Mouse (Mus musculus) heart, adult 11 months (tissue): ENCODE measurements around the gene Zfp335.
"Not testable (repeated sequence)": the region's sequence is repeated elsewhere in the genome, so short reads cannot be mapped to it uniquely, and the experiment has no call there.

Source experiments
- DNase-seq: peaks from one replicate; pipeline ENCODE4 v3.0.0; 2022

The Zfp335 gene

DNA sequence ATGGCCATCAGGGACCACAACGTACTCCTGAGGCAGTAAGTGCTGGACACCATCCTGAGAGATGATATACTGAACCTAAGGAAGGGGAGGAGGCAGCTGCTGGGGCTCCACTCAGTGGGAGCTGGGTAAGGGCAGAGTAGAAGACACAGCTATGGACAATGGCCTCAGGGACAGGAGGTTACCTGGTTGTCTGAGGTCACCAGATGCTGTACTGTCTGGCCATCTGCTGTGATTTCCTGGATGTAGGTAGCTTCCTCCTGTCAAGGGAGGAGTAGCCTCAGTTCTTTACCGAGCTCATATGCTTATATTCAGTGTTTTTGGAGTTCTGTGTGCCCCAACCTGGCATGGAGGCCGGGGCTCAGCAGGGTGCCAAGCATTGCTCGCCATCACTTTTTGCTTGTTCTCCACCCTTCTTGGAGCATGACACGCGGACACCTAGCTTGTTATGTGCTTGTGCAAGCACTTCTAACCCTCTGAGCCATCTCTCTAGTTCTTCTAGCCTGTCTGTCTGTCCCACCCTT, 18.8 kb downstream of the Zfp335 start:
- no peak for DNase-seq

DNA sequence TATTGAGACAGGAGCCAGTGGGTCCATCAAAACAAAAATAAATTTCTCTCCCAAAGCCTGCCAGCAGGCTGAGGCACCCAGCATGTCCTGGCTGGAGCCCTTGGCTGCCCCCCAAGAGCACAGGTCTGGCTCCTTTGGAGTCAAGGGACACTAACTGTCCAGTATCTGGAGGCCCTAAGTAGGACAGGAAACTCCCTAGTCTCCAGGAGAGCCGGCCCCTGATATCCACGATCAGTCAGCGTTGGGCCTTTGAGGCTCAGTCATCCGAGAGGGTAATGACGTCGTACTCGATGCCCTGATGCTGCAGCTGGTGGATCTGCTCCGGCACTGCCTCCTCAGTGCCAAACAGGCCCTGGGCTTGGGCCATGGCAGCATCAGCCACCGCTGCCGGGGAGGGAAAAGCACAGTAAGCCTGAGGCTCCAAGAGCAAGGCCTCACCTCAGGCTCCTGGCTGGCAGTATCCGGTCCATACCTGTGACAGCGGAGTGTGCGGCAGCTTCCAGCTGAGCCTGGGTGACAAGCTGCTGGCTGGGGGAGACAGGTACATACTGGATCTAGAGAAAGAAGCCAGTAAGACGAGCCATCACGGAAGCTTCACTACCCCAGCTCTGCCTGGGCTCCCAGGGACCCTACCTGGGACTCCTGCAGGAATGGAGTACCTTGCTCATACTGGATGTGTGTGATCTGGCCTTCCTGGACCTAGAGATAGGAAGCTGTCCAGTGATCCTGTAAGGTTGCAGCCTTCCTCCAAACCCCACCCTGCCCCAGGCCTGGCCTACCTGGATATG, 19.5 kb downstream of the Zfp335 start:
- peak; percentile 96 for DNase-seq

DNA sequence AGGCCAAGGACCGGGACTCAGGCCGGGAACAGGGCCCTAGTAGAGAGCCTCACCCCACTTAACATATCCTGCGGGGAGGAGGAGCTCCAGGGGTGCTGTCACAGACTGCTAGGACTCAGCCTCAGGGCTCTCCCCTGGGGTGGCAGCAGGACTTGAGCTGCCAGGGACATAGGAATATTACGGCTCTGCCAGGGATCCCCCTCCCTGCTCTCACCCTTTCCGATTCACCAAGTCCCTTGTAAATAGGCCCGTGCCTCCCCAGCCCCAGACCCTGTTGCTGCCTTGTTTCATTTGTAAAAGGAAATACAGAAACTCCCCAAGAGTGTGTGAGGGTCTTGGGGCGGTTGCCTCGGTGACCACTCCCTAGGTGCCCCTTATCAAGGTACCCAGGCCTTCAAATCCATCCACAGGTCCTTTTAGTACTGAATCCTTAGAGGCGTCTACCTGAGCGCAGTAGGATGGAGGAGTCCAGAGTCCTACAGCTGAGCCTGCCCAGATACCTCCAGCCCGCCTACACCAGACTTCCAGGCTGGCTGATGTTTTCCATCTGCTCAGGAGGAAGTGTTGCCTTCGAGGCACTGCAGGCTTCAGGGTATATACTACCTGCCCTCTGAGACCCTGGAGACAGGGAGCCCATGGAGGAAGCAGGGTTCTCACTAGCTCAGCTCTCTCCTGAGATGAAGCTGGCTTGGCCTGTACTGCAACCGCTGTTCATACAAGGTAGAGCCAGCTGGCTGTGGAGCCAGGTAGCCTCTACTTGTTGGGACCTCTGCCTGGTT, 20.3 kb downstream of the Zfp335 start:
- peak; percentile 92 for DNase-seq

DNA sequence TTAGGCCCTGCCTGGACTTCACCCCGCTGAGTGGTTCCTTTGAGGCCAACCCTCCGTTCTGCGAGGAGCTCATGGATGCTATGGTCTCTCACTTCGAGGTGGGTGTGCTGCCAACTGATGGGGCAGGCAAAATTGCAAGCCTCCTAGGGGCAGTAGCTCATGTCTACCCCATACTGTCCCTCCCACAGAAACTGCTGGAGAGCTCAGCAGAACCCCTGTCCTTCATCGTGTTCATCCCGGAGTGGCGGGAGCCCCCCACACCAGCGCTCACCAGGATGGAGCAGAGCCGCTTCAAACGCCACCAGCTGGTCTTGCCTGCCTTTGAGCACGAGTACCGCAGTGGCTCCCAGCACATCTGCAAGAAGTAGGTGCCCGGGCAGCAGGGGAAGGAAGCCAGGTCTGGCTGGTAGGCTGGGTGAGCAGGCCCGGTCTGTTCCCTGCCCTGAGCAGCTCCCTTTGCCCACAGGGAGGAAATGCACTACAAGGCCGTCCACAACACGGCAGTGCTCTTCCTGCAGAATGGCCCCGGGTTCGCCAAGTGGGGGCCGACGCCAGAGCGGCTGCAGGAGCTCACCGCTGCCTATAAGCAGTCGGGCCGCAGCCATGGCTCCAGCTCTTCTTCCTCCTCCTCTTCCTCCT, 21.0 kb downstream of the Zfp335 start:
- peak; percentile 93 for DNase-seq

GRCm38 (mm10) chr2:164889960-164890359, 21.6 kb downstream of the Zfp335 start:
- DNase-seq: no peak

DNA sequence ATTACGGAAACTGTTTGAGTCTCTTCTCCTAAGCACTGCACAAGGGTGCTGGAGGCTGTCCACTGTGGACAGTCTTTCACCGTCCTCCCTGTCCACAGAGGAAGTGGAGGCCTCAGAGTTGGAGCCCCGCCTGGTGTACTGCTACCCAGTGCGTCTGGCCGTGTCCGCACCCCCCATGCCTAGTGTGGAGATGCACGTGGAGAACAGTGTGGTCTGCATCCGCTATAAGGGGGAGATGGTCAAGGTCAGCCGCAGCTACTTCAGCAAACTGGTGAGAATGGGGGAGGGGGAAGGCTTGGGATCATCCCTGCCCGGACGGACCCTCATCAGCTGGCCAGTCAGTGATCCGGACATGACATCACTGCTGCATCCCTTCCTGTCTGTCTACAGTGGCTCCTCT, 22.6 kb downstream of the Zfp335 start:
- DNase-seq: peak; percentile 93

- DNase-seq: no peak
These were observed 24.9 kb downstream of the Zfp335 start for GRCm38 (mm10) chr2:164886617-164887016.

DNA sequence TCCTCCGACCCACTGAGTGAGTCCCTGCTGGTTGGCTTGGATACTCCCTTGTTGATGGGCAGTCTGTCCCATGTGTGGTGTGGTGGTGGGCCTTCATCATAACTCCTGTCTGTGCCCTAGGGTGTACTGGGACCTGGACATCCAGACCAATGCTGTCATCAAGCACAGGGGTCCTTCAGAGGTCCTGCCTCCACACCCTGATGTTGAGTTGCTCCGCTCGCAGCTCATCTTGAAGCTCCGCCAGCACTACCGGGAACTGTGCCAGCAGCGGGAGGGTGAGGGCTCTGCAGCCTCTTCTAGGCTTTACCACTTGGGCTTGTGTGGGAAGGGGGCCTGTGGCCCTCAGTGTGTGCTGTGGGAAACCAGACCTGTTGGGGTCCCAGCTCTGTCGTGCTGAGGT, 25.8 kb downstream of the Zfp335 start:
- DNase-seq: peak; percentile 95

DNA sequence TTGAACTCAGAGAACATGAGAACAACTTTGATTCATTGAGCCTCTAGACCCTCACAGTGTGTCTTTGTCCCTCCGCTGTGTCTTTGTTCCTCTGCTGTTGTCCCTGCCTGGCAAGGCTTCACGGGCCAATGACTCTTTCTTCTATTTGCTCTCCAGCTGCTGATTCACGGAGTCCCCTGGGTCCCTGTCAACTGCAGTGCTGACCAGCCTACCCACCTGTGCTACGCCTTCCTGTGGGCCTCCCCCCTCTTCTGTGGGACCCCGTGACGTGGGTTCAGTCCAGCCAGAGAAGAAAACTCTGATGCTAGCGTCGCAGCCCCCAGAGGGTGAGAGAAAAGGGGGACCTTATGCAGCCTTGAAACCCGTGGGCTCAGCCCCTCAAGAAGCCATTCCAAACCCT, 28.9 kb downstream of the Zfp335 start:
- no peak for DNase-seq

DNA sequence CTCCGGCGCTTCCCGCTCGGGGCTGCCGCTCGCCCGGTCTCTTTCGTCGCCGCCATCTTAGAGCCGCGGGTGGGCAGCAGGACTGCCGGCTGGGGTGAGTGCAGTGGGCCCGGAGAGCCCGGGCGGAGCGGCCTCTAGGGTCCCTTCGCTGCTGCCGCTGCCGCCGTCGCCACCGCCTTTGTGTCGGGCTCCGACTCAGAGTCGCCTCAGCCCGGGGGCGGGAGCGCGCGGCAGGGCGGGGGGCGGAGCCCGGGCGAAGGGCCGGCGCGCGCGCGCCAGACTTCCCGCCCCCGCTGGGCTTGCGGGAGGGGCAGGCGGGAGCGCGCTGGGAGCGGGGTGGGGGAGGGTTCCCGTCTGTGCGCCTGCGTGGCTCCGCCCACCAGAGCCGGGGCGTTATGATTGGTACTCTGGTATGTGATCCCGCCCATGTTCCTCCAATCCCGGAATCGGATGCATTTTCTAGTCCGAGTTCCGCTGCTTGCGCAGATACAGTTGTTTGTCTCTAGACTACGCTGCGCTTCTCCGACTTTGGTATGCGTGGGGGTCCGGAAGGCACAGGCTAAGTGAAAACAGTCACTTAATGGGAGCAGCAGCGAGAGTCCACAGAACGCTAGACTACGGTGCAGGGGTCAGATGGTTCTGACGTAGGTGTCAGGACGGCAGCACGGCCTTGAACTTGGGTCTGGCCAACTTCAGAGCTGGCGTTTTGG, 31.8 kb downstream of the Zfp335 start:
- DNase-seq: peak; percentile 100

- peak; percentile 99 for DNase-seq
These were observed 32.4 kb downstream of the Zfp335 start, which contains the start of gene Pcif1 for GRCm38 (mm10) chr2:164879228-164879567. Gene Pcif1 (plus strand): TSS chr2:164879304.

DNA sequence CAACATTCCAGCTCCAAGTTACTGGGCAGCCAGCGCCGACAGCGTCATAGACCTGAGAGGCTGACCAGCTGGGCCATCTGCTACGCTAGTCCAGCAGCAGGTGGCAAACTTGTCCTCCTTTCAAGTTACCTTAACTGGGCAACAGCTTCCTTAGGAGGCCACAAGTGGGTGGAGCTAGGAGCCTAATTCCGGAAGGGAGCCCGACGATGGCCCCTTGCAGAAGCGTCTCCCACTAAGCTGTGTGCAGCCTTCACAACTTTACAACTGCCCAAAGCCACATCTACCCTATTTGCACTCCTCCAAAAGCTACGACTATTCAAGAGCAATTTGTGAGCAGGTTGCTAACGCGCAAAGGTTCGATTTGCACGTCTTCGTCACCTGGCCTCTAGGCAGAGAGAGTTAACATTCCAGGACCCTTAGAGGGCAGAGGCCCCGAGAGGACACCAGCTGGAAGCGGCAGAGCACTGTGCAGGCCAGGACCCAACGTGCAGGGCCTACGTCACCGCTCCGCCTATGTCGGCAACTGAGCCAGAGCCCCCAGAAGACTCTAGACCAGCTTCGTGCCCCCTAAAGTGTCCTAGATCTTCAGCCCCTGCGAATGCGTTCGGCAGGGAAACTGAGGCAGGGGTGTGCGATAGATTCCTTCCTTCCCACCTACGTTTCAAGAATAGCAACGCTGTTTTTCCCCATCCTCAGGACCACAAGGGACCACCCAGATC, 32.9 kb downstream of the Zfp335 start:
- DNase-seq: peak; percentile 98

- not testable (repeated sequence) for DNase-seq
These were observed 34.0 kb downstream of the Zfp335 start for GRCm38 (mm10) chr2:164877376-164878215.

DNA sequence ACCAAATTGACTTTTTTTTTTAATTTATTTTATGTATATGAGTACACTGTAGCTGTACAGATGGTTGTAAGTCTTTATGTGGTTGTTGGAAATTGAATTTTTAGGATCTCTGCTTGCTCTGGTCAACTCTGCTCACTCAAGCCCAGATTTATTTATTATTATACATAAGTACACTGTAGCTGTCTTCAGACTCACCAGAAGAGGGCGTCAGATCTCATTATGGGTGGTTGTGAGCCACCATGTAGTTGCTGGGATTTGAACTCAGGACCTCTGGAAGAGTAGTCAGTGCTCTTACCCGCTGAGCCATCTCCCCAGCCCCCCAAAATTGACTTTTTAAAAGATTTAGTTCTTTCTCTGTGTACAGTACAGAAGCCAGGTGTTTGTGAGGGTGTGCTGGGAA, 35.9 kb downstream of the Zfp335 start:
- not testable (repeated sequence) for DNase-seq

DNA sequence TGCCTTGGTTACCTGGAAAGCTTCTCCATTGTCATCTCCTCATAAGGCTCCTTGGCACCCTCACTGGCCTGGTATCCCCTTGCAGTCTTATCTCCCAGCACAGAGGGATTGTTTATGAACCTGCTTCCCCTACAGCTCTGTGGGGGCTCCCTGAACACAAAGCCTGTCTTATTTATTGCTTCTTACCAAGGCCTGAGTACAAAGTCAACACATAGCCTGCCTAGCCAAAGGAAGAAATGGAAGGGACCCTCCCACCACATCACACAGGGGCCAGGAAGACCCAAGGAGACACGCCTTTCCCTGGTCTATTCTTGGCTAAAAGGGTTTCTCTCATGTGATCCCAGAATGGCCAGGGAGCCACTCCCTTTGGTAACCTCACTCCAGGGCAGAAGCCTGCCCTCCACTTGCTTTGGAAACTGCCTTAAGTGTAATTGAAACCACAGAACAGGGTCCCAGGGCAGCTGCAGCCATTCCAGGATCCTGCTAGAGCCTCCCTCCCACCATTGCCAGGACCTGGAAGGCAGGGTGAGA, 37.3 kb downstream of the Zfp335 start:
- DNase-seq: peak; percentile 99

DNA sequence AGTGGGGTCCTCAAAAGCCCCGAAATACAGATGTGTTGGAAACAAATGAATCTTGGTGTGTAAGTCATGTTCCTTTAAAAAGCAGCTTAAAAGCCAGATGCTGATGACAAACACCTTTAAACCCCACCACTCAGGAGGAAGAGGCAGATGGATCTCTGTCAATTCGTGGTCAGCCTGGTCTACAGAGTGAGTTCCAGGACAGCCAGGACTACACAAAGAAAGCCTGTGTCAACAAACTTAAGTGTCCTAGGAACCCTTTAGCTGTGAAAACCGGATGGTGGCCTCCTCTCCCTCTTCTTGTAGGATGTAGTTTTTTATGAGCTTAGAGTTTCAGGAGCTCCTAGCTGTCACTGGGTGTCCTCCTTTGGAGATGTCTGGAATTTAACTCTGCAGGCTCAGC, 37.9 kb downstream of the Zfp335 start:
- peak; percentile 92 for DNase-seq

GRCm38 (mm10) chr2:164871602-164872303, 39.8 kb downstream of the Zfp335 start:
- DNase-seq: no peak

DNA sequence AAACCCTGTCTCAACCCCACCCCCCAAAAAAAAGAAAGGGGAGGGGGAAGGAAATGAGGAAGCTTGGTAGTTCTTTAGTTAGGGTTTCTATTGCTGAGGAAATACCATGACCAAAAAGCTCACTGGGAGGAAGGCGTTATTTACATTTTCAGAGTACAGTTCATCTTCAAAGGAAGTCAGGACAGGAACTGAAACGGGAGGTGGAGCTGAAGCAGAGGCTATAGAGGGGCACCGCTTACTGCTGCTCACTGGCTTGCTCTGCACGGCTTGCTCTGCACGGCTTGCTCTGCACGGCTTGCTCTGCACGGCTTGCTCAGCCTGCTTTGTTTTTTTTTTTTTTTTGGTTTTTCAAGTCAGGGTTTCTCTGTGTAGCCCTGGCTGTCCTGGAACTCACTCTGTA, 43.1 kb downstream of the Zfp335 start:
- peak; percentile 94 for DNase-seq

DNA sequence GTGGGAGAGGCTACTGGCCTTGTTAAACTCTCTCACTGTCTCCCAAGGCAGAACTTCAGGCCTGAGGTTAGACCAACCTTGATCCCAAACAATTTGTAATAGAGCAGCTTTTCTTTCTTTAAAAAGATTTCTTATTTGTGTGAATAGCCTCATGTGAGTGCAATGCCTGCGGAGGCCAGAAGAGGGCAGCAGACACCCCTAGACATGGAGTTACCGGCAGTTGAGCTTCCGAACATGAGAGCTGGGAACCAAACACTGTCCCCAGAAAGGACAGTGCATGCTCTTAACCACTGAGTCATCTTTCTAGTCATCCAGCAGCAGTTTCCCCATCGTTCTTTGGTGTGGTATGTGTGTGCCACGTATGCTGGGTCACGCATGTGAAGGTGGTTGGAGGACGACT, 44.0 kb downstream of the Zfp335 start:
- DNase-seq: no peak
